Mouse (Mus musculus): ENCODE measurements around the gene Slc2a5. TPM values are rescaled to one million over a fixed set of nuclear protein-coding genes. Genes with fewer than 3 reads are reported as not detected.

Gene Slc2a5
- polyA plus RNA-seq, 1 experiment, result not detected

- TF ChIP-seq GATA1 (IDR thresholded peaks at IDR 0.05; ENCODE audit: low read length), result no peak
Measured at GRCm38 (mm10) chr4:150122476-150122875, 3.4 kb downstream of the Slc2a5 start.

DNA sequence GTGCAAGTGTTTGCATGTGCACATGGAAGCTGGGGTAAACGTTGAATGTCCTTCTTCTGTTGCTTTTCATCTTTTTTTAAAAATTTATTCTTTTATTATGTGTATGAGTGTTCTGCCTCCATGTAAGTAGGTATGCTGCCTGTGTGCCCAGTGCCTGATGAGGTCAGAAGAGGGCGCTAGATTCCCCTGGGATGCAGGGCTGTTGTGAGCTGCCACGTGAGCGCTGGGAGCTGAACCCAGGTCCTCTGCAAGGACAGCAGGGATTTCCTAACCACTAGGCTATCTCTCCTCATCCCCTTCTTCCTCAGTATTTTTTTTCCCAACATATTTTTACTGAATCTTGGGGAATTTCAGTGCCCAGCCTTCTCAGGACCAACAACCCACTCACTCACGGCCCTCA, 7.3 kb downstream of the Slc2a5 start:
- TF ChIP-seq GATA1 (IDR thresholded peaks at IDR 0.05; ENCODE audit: low read length), result no peak

DNA sequence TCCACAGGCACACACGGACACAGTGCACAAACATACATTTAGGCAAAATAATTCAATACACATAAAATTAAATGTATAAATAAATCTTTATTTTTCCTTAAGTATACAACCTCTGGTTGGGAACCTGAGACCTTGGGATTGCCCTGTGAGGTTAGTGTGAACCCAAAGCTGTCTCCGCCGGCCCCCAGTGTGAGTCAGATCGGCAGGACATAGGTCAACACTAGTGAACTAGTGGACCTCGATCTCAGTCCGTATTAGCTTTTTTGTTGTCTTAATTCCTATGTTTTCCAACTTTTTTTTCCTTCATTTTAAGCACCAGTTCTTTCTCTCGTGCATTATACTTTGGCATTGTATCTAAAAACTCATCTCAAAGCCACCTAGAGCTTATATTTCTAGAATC, 8.8 kb downstream of the Slc2a5 start:
- no peak for TF ChIP-seq GATA1 (IDR thresholded peaks at IDR 0.05; ENCODE audit: low read length)

DNA sequence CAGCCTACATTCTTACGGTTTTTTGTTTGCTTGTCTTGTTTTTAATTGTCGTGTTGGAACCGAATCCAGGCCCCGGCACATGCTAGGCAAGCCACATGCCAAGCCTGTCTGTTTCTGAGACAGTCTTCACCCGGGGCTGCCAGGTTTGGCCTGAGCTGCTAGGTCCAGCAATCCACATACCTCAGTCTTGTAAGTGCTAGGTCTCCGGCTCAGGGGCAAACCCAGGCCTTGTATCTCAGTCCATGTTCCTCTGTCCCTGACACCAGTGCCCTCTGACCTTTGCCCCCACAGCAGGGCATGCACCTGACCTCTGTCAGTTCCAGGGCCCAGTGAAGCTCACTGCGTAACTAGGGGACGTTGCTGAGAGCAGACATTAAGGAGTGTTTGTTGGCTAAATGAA, 9.5 kb downstream of the Slc2a5 start:
- no peak for TF ChIP-seq GATA1 (IDR thresholded peaks at IDR 0.05; ENCODE audit: low read length)

DNA sequence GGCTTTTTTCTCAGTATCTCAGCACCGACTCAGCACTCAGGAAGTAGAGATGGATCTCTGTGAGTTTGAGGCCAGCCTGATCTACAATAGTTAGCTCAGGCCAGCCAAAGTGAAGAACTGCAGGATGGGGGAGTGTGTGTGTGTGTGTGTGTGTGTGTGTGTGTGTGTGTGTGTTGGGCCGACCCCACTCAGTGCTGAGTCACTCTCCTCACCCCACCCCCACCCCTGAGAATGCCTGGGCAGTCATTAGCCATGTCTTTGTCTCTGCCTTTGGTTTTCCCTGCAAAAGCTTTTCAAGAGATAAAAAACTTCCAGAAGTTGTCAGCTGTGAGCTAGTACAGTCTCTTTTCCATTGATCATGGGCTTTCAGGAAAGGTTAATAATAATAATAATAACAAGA, 11.6 kb downstream of the Slc2a5 start:
- TF ChIP-seq GATA1 (IDR thresholded peaks at IDR 0.05; ENCODE audit: low read length), result no peak

DNA sequence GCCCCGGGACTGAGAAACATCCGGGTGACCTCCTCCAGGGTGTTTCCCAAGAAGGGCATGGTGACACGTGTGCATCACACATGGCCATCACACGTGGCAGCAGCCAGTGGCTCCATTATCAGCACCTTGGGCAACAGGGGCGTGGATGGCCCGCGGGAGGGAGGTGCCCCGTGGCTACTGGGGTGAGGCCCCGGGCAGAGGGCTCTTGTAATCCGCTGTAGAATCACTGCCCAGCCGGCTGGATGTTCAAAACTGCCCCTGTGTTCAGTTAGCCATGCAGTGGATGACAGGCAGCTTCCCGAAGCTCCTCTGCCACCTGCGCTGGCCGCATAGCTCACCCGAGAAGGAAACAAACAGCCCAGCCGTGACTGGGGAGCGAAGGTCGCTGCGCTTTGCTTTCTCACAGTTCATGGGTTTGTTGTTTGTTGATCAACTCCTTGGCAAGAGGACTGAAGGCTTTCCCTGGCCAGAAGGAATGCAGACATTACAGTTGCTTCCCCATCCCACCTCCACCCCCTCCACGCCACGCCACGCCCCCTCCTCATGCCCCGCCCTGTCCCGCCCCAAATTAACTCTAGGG, 13.7 kb downstream of the Slc2a5 start:
- TF ChIP-seq GATA1 (IDR thresholded peaks at IDR 0.05; ENCODE audit: low read length), result no peak

- TF ChIP-seq GATA1 (IDR thresholded peaks at IDR 0.05; ENCODE audit: low read length), result no peak
Measured at GRCm38 (mm10) chr4:150135254-150135653, 16.2 kb downstream of the Slc2a5 start.

- no peak for TF ChIP-seq GATA1 (IDR thresholded peaks at IDR 0.05; ENCODE audit: low read length)
Measured at GRCm38 (mm10) chr4:150136693-150137092, 17.6 kb downstream of the Slc2a5 start.

- no peak for TF ChIP-seq GATA1 (IDR thresholded peaks at IDR 0.05; ENCODE audit: low read length)
Measured at GRCm38 (mm10) chr4:150137368-150138083, 18.4 kb downstream of the Slc2a5 start.

GRCm38 (mm10) chr4:150138084-150138543, 19.0 kb downstream of the Slc2a5 start:
- no peak for TF ChIP-seq GATA1 (IDR thresholded peaks at IDR 0.05; ENCODE audit: low read length)

- no peak for TF ChIP-seq GATA1 (IDR thresholded peaks at IDR 0.05; ENCODE audit: low read length)
Measured at GRCm38 (mm10) chr4:150139090-150139489, 20.0 kb downstream of the Slc2a5 start.

- no peak for TF ChIP-seq GATA1 (IDR thresholded peaks at IDR 0.05; ENCODE audit: low read length)
Measured at GRCm38 (mm10) chr4:150140346-150140745, 21.3 kb downstream of the Slc2a5 start.

DNA sequence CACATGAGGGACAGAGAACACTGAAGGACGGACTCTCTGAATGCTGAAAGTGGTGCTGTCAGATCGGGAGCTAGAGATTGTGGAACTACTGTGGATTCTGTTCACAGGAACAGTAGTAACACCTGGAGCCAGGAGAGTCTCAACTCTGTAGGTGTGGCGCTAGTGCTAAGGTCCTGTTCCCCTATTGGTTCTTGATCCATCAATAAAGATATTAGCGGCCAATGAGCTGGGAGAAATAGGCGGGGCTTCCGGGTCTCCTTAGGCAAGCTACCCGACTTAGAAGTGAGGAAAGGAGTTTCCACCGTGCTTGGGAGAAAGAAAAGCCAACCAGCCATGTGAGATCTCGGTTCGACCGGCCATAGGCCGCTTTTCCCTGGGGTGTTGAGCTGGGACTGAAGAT, 25.2 kb downstream of the Slc2a5 start:
- no peak for TF ChIP-seq GATA1 (IDR thresholded peaks at IDR 0.05; ENCODE audit: low read length)

DNA sequence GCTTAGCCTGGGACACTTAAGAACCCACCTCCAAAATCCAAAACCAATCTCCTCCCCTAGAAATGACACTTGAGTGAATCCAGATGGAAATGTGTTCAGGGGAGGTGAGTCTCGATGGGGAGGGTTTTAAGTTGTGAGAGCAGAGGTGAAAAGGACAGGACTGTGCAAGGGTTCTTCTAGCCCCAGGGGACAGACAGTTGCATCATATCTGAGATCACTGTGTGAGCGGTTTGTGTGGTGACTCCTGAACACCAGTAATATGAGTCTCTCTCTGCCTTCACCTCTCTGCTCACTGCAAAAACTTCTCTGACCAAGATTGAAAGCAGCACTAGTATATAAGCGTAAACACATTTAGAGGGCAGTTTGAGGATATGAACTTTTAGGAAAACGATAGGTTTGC, 27.2 kb downstream of the Slc2a5 start:
- no peak for TF ChIP-seq GATA1 (IDR thresholded peaks at IDR 0.05; ENCODE audit: low read length)

DNA sequence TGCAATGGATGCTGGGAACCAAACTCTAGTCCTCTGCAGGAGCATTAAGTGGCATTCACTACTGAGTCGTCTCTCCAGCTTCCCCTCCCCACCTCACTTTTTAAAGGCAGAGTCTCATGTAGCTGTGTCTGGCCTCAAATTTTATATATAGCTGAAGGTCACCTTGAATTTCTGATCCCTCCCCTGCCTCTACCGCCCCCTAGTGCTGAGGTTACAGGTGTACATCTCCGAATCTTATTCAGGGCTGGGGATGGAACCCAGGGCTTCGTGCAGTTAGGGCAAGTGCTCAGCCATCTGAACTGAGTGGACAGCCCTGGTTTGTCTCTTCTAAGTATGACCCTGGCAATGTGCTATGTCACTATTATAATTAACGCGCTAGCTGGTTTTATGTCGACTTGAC, 32.0 kb downstream of the Slc2a5 start:
- no peak for TF ChIP-seq GATA1 (IDR thresholded peaks at IDR 0.05; ENCODE audit: low read length)

DNA sequence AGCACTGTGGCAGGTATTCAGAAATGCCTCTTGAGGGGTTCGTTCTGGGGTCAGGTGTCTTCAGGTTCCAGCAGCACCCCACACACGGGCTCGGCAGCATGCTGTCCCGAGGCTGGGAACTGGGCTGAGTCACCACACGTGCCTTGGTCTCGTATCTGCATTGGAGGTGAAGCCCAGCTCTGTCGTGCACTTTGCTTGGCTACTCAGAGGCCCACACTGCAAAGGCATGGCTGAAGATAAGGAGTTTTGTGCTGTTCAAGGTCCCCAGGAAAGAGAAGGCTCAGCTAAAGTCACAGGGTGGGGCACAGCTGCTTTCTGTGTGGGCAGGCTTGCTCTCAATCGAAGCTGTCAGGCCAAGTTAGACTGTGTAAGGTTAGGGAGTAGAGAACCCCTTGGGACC, 33.4 kb downstream of the Slc2a5 start:
- no peak for TF ChIP-seq GATA1 (IDR thresholded peaks at IDR 0.05; ENCODE audit: low read length)

DNA sequence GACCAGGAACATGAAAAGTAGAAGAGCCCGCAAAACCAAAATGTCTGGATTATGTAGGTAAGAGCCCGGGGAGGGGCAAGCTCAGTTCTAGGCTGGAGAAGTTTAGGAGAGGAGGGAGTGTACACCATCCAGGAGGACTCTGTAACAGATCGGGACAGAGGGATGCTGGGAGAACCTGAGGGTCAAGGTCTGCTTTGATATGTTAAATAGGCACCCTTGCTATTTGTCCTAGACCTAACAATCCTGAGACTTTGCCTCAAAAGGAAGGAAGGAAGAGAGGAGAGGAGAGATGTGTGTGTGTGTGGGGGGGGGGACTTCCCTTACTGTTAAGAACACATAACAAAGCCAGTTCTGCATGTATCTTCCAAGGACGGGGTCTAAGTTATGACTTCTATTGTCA, 36.2 kb downstream of the Slc2a5 start:
- TF ChIP-seq GATA1 (IDR thresholded peaks at IDR 0.05; ENCODE audit: low read length), result no peak

All from G1E-ER4 (cell line).